Mouse (Mus musculus): Measurements from ENCODE around the gene Ppp1r10. TPM values are rescaled to one million over a fixed set of nuclear protein-coding genes. Genes with fewer than 3 reads are reported as not detected.

Ppp1r10 gene
- 10 to 100 TPM; 63.7 to 98.8 TPM for total RNA-seq (2021)
- long read RNA-seq, experiment 1, full-length matches to known transcripts, result 5 of 18 reads
- long read RNA-seq, experiment 1, partial matches to known transcripts, result 8 of 18 reads
- long read RNA-seq, experiment 1, other reads (novel, unspliced or antisense), result 5 of 18 reads
- long read RNA-seq, experiment 2, full-length matches to known transcripts, result 3 of 37 reads
- long read RNA-seq, experiment 2, partial matches to known transcripts, result 30 of 37 reads
- long read RNA-seq, experiment 2, other reads (novel, unspliced or antisense), result 4 of 37 reads

- DNase-seq (ENCODE audit: low spot score in 2 of 2), result peak; percentile 97 to 98
Observed at GRCm38 (mm10) chr17:35916297-35917142, at the start of gene Ppp1r10, which contains the start of gene Mrps18b. TSS of gene Ppp1r10 (plus strand) at chr17:35916434. TSS of gene Mrps18b (minus strand) at chr17:35916389.

- peak; percentile 52 to 54 for DNase-seq (ENCODE audit: low spot score in 2 of 2)
Observed at GRCm38 (mm10) chr17:35866911-35867890, 49.0 kb upstream of the Ppp1r10 start.

- DNase-seq (ENCODE audit: low spot score in 2 of 2), result peak in 1 of 2 experiments; percentile 40
Observed at GRCm38 (mm10) chr17:35868165-35868820, 47.9 kb upstream of the Ppp1r10 start.

GRCm38 (mm10) chr17:35868961-35869345 is 47.3 kb upstream of the Ppp1r10 start:
- DNase-seq (ENCODE audit: low spot score in 2 of 2), result peak in 1 of 2 experiments; percentile 13

- peak; percentile 45 to 55 for DNase-seq (ENCODE audit: low spot score in 2 of 2)
Observed at GRCm38 (mm10) chr17:35869346-35870067, 46.7 kb upstream of the Ppp1r10 start.

- peak; percentile 65 for DNase-seq (ENCODE audit: low spot score in 2 of 2)
Observed at GRCm38 (mm10) chr17:35870151-35870883, 45.9 kb upstream of the Ppp1r10 start.

GRCm38 (mm10) chr17:35870884-35871696 is 45.1 kb upstream of the Ppp1r10 start:
- peak; percentile 24 to 51 for DNase-seq (ENCODE audit: low spot score in 2 of 2)

GRCm38 (mm10) chr17:35873774-35874519 is 42.3 kb upstream of the Ppp1r10 start:
- peak; percentile 95 to 98 for DNase-seq (ENCODE audit: low spot score in 2 of 2)

- no peak for DNase-seq (ENCODE audit: low spot score in 2 of 2)
Observed at GRCm38 (mm10) chr17:35874721-35875120, 41.5 kb upstream of the Ppp1r10 start.

- peak; percentile 91 to 96 for DNase-seq (ENCODE audit: low spot score in 2 of 2)
Observed at GRCm38 (mm10) chr17:35879245-35880057, 36.8 kb upstream of the Ppp1r10 start, which contains the start of gene Dhx16. TSS of gene Dhx16 (plus strand) at chr17:35879819.

- DNase-seq (ENCODE audit: low spot score in 2 of 2), result no peak
Observed at GRCm38 (mm10) chr17:35882924-35883323, 33.3 kb upstream of the Ppp1r10 start.

- DNase-seq (ENCODE audit: low spot score in 2 of 2), result no peak
Observed at GRCm38 (mm10) chr17:35883777-35884176, 32.5 kb upstream of the Ppp1r10 start.

GRCm38 (mm10) chr17:35887725-35888124 is 28.5 kb upstream of the Ppp1r10 start:
- no peak for DNase-seq (ENCODE audit: low spot score in 2 of 2)

- DNase-seq (ENCODE audit: low spot score in 2 of 2), result peak; percentile 92 to 93
Observed at GRCm38 (mm10) chr17:35896781-35897643, 19.2 kb upstream of the Ppp1r10 start, which contains the start of gene 2310061I04Rik. TSS of gene 2310061I04Rik (minus strand) at chr17:35897431.

All from adrenal gland, adult 18-20 months (tissue).